Mouse (Mus musculus) WW6 (cell line): ENCODE results near the gene Slc22a21.
"Not testable (repeated sequence)": the region's sequence is repeated elsewhere in the genome, so short reads cannot be mapped to it uniquely, and the experiment has no call there.

Source experiments
- DNase-seq: peaks from one replicate; pipeline ENCODE4 v3.0.0-alpha.2; 2013; ENCODE audit warnings: low read depth, low spot score

The Slc22a21 gene

DNA sequence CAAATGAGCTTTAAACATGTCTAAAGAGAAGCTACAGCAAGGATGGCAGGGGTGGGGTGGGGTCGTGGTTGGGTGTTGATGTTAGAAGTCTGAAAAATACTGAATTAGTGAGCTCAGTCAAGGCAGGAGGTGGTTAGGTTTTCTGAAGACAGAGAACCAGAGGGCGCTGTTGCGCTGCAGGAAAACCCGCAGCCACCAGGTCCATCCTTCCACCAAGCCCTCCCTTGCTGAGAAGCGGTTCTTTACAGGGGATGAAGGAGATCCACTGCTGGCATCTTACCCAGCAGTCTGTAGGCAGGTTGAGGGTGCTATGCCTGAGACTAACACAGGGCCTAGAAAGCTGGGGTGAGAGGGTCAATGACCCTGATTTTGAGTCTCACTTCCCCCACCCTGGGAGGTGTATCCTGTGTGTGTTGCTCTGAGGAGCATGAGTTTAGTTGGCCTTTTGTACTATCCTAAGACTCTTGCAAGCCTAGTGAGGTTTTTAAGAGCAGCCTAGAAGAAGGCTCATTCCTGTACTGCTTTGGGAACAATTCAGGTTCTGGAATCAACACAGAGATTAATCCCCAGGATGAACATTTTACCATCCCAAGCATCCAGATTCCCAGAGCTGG lies 22.1 kb upstream of the Slc22a21 start:
- peak; percentile 14 for DNase-seq

GRCm38 (mm10) chr11:53997661-53998060 lies 17.5 kb upstream of the Slc22a21 start:
- no peak for DNase-seq

- DNase-seq: no peak
Measured at GRCm38 (mm10) chr11:53992264-53992663, 12.1 kb upstream of the Slc22a21 start.

DNA sequence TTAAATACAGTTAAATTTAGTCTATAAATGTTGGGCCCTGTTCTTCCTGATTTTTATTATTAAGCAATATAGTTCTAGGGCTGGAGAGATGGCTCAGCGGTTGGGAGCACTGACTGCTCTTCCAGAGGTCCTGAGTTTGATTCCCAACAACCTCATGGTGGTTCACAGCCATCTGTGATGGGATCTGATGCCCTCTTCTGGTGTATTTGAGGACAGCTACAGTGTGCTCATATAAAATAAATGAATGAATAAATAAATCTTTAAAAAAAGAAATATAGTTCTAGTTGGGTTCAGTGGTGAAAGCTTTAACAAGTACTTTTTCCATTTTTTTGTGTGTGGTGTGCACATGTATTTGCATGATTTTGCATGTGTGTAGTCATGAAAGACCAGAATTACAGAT lies 9.1 kb upstream of the Slc22a21 start:
- DNase-seq: no peak

DNA sequence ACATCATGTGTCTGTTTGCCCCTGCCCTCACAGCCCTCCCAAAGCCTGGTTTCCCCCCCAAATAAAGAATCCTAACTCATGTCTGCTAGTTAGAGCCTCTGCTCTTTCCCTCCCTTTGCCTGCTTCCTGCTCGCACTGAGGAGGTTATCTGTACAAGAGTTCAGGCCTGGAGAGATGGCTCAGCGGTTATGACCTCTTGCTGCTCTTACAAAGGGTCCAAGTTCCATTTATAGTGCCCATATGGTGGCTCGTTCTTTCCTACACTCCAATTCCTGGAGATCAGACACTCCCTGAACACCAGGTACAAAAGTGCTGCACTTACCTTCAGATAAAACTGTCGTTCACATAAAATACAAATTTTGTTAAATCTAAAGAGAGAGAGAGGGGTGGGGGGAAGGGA lies 7.9 kb upstream of the Slc22a21 start:
- DNase-seq: no peak

DNA sequence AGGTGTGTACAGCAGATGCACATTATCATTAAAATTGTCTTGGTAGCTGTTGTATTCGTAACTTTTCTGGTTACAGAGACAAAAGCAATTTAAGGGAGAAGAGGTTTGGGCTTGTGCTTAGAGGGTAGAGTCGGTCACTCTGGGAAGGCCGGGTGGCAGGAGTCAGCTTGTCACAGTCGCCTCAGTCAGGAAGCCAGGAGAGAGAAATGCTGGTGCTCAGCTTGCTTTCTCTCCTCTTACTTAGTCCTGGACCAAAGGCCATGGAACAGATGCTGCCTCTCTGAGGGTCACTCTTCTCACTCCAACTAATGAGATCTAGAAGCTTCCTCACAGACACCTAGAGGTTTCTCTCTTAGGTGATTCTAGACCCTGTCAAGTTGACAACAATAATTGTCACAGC lies 1.3 kb upstream of the Slc22a21 start:
- DNase-seq: no peak

DNA sequence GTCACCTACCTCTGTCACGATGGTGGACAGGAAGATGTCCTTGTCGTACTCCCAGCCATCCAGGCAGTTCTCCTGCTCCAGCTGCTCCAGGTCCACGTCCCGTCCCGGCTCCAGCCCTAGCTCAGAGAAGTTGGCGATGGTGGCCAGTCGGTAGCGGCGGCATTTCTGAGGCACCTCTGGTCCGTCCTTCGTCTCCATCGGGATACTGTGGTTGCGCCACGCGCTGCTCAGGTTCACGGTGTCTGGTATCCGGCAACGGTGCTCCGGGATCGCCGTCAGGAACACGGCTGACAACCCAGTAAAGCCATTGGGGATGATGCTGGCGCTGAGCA lies 710 bp downstream of the Slc22a21 start:
- not testable (repeated sequence) for DNase-seq

DNA sequence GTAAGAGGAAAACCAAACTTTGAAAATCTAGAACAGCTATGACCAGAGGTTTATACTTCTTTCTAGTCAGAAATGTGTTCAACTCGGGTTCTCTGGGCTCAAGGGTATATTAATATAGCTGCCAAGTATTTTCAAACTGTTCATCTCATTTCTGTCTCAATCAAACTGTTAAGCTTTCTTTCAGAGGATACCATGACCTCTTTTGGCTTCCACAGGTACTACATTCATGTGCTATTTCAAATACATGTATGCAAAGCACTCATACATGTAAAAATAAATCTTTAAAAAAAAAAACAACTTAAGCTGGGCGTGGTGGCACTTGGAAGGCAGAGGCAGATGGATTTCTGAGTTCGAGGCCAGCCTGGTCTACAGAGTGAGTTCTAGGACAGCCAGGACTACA lies 2.5 kb downstream of the Slc22a21 start:
- DNase-seq: no peak

GRCm38 (mm10) chr11:53975559-53975958 lies 4.6 kb downstream of the Slc22a21 start:
- no peak for DNase-seq

GRCm38 (mm10) chr11:53958984-53959383 lies 21.1 kb downstream of the Slc22a21 start:
- no peak for DNase-seq

DNA sequence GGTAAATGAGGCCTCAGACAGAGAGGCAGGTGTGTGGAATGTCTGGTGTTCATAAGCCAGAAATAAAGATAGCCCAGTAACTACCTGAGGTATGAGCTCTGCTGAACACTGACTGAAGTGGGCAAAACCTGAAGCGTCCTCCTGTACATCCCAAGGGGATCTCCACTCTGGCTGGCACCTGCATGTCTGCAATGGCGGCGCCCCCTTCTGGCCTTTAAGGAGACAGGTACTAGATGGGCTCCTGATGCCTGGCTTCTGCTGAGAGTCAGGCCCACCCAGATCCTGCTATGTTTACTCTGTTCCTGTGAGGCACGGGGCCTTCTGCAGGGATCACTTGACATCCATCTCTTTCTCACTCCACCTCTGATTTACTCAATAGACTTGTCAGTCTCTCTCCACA lies 22.0 kb downstream of the Slc22a21 start:
- not testable (repeated sequence) for DNase-seq

- DNase-seq: no peak
Measured at GRCm38 (mm10) chr11:53956636-53957035, 23.5 kb downstream of the Slc22a21 start.

DNA sequence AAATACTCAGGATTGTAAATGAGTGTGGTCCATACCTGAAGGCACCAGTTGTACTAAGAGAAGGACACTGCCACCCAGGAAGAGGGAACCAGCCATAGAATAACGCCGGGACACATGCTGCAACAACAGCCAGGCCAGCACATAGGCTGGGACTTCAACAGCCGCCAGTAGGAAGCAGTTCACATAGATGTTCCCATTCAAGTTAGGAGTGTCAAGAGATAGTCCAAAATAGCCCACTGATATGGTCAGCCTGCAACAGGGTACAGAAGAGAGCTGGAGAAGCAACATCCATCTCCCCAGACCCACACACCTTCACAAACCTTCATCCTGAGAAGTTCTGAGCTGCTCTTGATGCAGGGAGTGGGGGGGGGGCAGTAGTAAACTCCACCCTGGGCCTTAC lies 25.5 kb downstream of the Slc22a21 start:
- DNase-seq: no peak

DNA sequence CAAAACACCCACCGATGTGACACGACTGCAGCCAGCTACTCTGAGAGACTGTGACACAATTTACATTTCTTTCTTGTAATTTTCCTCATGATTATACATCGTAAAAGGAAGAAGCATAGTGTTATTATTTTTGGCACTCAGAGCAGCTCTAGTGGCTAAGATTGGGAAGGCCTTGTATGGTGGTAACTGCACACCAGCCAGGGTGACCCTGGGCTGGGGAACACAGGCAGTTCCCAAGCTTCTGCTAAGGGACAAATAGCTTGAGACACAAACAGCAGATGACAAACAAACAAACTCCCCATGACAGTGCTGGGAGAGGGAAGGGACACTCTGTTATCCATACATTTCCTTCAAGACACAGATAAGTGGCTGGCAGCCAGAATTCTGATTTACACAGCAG lies 30.0 kb downstream of the Slc22a21 start:
- DNase-seq: not testable (repeated sequence)

GRCm38 (mm10) chr11:53931944-53932318 lies 48.2 kb downstream of the Slc22a21 start:
- DNase-seq: not testable (repeated sequence)

GRCm38 (mm10) chr11:53931091-53931943 lies 48.8 kb downstream of the Slc22a21 start:
- peak; percentile 43 for DNase-seq

- no peak for DNase-seq
Measured at GRCm38 (mm10) chr11:53929741-53930140, 50.4 kb downstream of the Slc22a21 start.

- DNase-seq: no peak
Measured at GRCm38 (mm10) chr11:53928585-53928984, 51.5 kb downstream of the Slc22a21 start.

GRCm38 (mm10) chr11:53926303-53926702 lies 53.8 kb downstream of the Slc22a21 start:
- DNase-seq: no peak

- no peak for DNase-seq
Measured at GRCm38 (mm10) chr11:53918851-53919250, 61.3 kb downstream of the Slc22a21 start.

DNA sequence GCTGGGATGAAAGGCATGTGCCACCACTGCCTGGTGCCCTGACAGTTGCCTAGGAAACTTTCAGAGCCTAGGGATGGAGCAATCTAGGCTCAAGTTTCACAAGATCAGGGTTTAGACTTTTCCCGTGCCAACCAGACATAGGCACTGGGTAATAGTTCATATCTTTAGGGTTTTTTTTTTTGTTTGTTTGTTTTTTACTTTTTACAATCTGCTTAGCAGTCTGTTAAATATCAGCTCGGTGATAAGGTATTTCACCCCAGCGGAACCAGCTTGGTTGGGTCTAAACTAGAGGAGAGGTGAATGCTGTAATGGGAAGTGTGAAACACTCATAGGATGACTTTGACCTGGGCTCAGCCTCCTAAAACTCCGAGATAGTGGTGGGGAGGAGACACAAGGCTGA lies 69.1 kb downstream of the Slc22a21 start:
- no peak for DNase-seq

DNA sequence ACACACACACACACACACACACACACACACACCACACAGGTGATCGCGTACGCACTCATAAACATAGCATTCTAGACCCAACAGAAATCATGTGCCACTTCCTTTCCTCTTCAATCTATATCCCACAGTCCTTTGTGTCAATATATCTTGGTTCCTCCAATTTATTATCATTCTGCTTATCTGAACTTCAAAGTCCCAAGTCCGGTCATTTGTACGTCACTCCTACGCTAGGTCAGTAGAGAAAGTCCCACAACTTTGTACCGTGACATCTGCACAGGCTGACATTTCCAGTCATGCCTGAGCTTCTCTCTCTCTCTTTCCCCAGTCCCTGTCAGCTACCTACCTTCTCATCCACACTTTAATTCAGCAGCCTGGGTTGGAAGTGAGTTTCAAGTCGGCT lies 71.4 kb downstream of the Slc22a21 start:
- DNase-seq: no peak

GRCm38 (mm10) chr11:53904534-53904925 lies 75.6 kb downstream of the Slc22a21 start:
- no peak for DNase-seq
